Mouse (Mus musculus): ENCODE measurements around the gene Trmt44.

GRCm38 (mm10) chr5:35574653-35575599, at the start of gene Trmt44:
- TF ChIP-seq CTCF (IDR thresholded peaks at IDR 0.05; ENCODE audit: borderline replicate concordance, extremely low read depth, insufficient read depth, insufficient read length) (no peak), POLR2A (IDR thresholded peaks at IDR 0.05; ENCODE audit: borderline replicate concordance, extremely low read depth, insufficient read depth, insufficient read length, poor library complexity, severe bottlenecking) (peak; percentile 75; the same call in 1 of the 2 replicates)

Measured in brain, embryonic 14.5 days (tissue).